Mouse (Mus musculus) NIH3T3 (cell line): ENCODE data around the gene Gabrr2.
"Not testable (repeated sequence)": the region's sequence is repeated elsewhere in the genome, so short reads cannot be mapped to it uniquely, and the experiment has no call there.

Experiments used
- DNase-seq: peaks from one replicate; pipeline ENCODE4 v3.0.0-alpha.2; 2012; ENCODE audit warnings: low read depth

The Gabrr2 gene

GRCm38 (mm10) chr4:33070326-33070725, 7.5 kb downstream of the Gabrr2 start:
- no peak for DNase-seq

GRCm38 (mm10) chr4:33071337-33071736, 8.5 kb downstream of the Gabrr2 start:
- DNase-seq: no peak

GRCm38 (mm10) chr4:33072526-33073161, 9.8 kb downstream of the Gabrr2 start:
- DNase-seq: no peak

DNA sequence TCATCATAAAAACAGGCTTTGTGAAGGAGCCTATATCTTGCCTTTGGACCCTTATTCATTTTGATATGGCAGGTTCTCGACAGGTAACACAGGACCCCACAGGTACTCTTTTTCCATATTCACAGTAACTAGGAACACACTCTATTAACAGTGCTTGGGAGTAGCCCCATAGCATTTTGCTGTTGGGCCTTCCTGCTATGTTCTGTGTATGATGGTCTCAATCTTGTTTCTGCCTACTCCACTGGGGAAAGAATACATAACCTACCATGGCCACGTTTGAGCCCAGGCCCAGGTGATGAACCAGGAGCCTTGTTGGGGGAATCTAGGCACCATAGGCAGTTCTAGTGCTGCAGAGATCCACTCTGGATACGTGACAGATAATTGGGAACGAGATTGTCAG, 11.6 kb downstream of the Gabrr2 start:
- no peak for DNase-seq

DNA sequence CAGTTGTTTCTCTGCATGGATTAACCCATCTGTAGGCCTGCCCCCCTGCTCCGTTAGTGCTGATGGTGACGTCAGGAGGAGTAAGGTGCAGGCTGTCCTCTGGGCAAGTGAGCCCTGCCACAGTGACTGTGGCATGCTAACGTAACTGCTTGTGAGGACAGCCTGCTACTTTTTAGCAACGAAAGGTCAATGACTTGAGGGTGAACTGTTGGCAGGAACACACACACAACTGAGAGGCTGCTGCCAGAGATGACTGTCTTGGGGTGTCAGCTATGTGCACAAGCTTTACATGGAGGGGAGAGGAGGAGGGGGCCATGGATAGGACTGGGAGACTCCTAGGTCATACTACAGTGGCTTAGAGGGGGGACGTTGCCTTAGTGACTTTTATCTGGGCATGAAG, 12.1 kb downstream of the Gabrr2 start:
- DNase-seq: no peak

GRCm38 (mm10) chr4:33075776-33076524, 13.2 kb downstream of the Gabrr2 start:
- DNase-seq: no peak

DNA sequence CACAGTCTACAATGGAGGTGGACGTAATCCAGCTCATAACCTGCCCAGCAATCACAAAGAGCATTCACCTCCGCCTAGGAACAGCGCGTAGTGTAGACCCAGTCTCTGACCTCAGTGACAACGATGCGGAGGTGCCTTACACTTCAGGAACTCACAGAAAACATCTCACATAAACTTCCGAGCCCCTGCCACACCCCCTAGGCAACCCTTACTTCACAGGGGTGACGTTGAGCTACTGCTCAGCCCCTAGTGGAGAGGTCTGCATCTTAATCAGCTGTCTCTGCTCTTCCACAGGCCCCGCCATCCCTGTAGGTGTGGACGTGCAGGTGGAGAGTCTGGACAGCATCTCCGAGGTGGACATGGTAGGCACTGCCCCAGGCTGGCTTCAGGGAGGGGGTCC, 14.4 kb downstream of the Gabrr2 start:
- no peak for DNase-seq

DNA sequence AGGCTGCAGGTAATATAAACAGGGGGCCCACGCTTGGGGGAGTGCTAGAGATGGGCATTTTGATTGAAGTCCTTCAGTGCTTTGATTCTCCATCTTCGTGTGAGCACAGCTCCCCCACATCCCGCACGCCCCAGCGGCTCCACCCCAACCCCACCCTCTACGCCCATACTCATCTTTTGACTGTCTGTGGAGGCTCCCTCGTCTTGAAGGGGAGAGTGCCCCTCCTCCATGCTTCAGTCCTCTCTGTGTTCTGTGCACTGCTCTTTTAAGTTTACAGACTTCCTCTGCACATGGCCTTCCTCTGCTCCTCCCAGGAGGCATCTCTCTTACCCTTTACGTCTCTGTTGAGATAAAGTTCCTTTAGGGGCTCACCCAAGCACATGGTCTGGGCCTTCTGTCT, 14.9 kb downstream of the Gabrr2 start:
- DNase-seq: no peak

DNA sequence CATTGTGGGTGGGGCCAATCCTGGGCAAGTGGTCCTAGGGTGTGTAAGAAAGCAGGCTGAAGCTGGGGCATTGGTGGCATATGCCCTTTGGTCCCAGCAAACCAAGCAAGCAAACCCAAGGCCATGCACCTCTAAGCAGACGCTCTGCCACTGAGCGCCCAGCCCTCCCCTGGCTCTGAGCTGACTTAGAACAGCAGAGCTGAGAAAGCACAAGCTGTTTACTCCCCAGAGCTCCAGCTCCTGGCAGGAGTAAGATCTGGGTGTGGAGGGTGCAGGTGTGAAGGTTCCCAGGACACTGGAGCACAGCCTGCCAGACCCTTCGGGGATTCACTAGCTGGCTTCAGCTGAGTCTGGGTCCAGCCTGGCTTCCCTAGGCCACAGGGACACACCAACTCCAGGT, 15.7 kb downstream of the Gabrr2 start:
- DNase-seq: no peak

GRCm38 (mm10) chr4:33099118-33099694, 36.4 kb downstream of the Gabrr2 start:
- no peak for DNase-seq

DNA sequence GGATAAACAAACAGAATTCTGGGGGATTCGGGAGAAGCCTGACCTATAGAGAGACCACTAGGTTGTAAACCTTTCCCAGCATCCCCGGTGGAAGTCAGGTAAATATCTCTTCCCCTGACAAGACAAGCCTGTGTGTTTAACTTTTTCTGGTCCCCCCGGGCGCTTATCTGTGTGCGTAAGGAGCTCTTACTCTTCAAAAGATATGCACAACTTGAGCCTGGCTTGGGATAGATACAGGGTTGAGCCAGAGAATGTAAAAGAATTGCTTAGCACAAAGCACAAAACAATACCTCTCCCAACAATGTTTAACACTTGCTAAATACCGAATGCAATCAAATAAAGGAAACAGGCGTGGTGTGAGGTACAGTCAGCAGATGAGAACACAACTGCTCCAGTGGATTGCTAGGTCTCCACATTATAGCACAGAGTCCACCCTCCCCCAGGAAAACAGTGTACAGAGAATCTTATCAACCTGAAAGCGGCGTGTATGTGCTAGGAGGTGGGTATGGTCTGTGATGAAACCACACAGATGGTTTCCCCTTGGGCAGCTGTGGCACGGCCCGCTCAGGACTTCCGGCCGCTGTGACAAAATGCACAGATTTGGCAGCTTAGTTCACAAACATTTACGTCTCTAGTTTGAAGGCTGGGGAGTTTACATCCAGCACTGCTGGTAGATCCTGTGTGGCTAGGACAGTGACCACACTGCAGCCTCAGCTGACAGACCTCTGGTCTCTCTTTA, 47.1 kb downstream of the Gabrr2 start:
- no peak for DNase-seq

- DNase-seq: no peak
These were observed 48.0 kb downstream of the Gabrr2 start for GRCm38 (mm10) chr4:33110845-33111244.

GRCm38 (mm10) chr4:33111358-33111757, 48.6 kb downstream of the Gabrr2 start:
- no peak for DNase-seq

DNA sequence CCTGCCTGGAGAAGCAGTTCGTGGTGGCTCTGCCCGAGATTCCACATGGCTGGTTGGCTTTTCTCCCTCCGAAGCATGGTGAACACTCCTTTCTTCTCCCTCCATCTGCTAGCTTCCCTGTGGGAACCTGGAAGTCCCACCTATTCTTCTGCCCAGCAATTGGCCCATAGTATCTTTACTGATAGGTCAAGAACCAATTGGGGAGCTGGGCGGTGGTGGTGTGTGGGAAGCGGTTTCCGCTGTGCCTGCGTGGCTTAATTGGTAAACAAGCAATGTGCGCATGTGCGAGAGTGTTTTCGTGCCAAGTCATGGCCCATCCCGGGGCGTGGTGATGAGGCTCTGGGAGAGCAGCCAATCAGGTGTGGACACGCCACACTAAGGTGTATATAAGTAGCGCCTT, 50.1 kb downstream of the Gabrr2 start:
- not testable (repeated sequence) for DNase-seq

- peak; percentile 87 for DNase-seq
These were observed 56.3 kb downstream of the Gabrr2 start for GRCm38 (mm10) chr4:33119118-33119517.

GRCm38 (mm10) chr4:33124493-33124892, 61.7 kb downstream of the Gabrr2 start:
- peak; percentile 44 for DNase-seq

DNA sequence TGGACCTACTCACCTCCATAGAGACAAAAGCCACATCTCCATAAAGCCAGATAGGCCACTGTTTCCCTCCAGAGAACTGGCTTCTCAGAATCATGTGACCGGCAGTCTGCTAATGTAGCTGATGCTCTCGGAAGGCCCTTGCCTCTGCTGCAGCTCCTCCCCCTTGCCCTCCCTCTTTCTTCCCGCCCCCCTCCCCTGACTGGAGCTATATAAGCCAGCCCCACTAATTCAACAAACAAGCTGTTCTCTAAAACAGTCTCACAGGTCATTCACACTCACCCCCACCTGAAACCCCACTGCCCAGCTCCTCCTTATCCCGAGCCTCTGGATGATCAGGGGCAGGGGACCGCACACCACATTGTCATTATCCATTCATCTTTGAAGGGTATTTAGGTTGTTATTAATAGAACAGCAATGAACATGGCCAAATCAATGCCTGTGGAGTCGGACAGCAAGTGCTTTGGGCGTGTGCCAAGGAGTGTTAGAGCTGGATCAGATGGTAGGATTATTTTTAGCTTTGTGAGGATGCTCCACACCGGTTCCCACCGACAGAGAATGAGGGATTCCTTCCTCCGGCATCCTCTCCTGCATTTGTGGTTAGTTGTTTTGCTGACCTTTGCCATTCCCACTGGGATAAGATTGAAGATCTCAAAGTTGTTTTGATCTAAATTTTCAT, 62.7 kb downstream of the Gabrr2 start:
- DNase-seq: peak; percentile 13

- DNase-seq: no peak
These were observed 69.4 kb downstream of the Gabrr2 start, which contains the start of gene Gabrr1 for GRCm38 (mm10) chr4:33132221-33132620. TSS of gene Gabrr1 (plus strand) at chr4:33132521.
